ENCODE assay signal across 24 mouse cellular contexts in genomic region chr16:34009567-34009966, GRCm38 (mm10). TPM values are rescaled to one million over a fixed set of nuclear protein-coding genes. Genes with fewer than 3 reads are reported as not detected.
DNase-seq lines count a peak whose midpoint lies in the region; ATAC-seq and TF ChIP-seq lines count a peak whose summit lies in the region.
"Had no signal": no experiment of that assay in that cellular context is flagged by ENCODE, and none has a peak within 500 bp of the region (broad histone marks: within the 10 kb centered on the region; RNA-seq: fewer than 3 reads in every experiment).

No protein-coding gene starts in this region.

- no peak for ATAC-seq in liver, postnatal 0 days
- ATAC-seq in stomach, postnatal 0 days (ENCODE audit: low FRiP score, low TSS enrichment): no peak
- ATAC-seq: forebrain, embryonic 14.5 days; forebrain, postnatal 0 days; hindbrain, embryonic 16.5 days; intestine, embryonic 15.5 days; Patski had no signal

- TF ChIP-seq CTCF in liver, postnatal 0 days (IDR thresholded peaks at IDR 0.05; ENCODE audit: low read depth): 0 out of 2 replicates have a peak, but pooled peaks have one; percentile 18
- 0 out of 2 replicates have a peak, but pooled peaks have one; percentile 14 for TF ChIP-seq CTCF in stomach, postnatal 0 days (IDR thresholded peaks at IDR 0.05; ENCODE audit: low read depth)

- H3K9me3 ChIP-seq in liver, postnatal 0 days (ENCODE audit: low read length): no peaks in the 10 kb centered on the region
- no peaks in the 10 kb centered on the region for H3K9me3 ChIP-seq in stomach, postnatal 0 days (ENCODE audit: control insufficient read depth, low read length)
- H3K9me3 ChIP-seq: hindbrain, embryonic 13.5 days; intestine, embryonic 15.5 days had no signal

- no peak for TF ChIP-seq EP300 in liver, postnatal 0 days (IDR thresholded peaks at IDR 0.05; ENCODE audit: low read depth)
- TF ChIP-seq EP300 in stomach, postnatal 0 days (optimal IDR thresholded peaks at IDR 0.05): no peak

- H3K4me2 ChIP-seq in liver, postnatal 0 days (ENCODE audit: low read depth, low read length): no peak overlapping the region
- no peak overlapping the region for H3K4me2 ChIP-seq in stomach, postnatal 0 days (replicated peaks; ENCODE audit: low read depth)
- H3K4me2 ChIP-seq: embryonic facial prominence, embryonic 12.5 days; embryonic facial prominence, embryonic 15.5 days; heart, embryonic 11.5 days; hindbrain, embryonic 13.5 days; intestine, embryonic 15.5 days had no signal

- intact Hi-C loops in heart, postnatal 25 days (cut with DNase I): no loop called here

- WGBS in liver, postnatal 0 days (ENCODE audit: insufficient replicate concordance): 88% methylated on average over 2 of the region's 2 CpGs
- 88% methylated on average over 2 of the region's 2 CpGs for WGBS in stomach, postnatal 0 days

- H3K4me1 ChIP-seq in liver, postnatal 0 days (ENCODE audit: insufficient read depth): no peaks in the 10 kb centered on the region
- H3K4me1 ChIP-seq in stomach, postnatal 0 days (replicated peaks; ENCODE audit: control insufficient read depth, insufficient read depth): no peaks in the 10 kb centered on the region

- DNase-seq in heart, adult 11 months: peak; percentile 4
- no peak for DNase-seq in heart, postnatal 25 days (ENCODE audit: low spot score)
- DNase-seq in liver, postnatal 0 days: no peak
- no peak for DNase-seq in liver
- DNase-seq in stomach, postnatal 0 days (ENCODE audit: low spot score): no peak
- no peak for DNase-seq in frontal cortex, postnatal 25 days (ENCODE audit: low spot score in 2 of 2)
- DNase-seq: adrenal gland, postnatal 10 days; adrenal gland, postnatal 36 days; cerebellum, adult 18-20 months; cerebellum, adult 9-11 months; cerebellum, postnatal 25 days; forebrain, postnatal 0 days; gastrocnemius, postnatal 10 days; gastrocnemius, postnatal 36 days; heart, postnatal 36 days had no signal

- no peak overlapping the region for H3K9ac ChIP-seq in liver, postnatal 0 days (replicated peaks)
- no peak overlapping the region for H3K9ac ChIP-seq in stomach, postnatal 0 days (ENCODE audit: low read length)
- H3K9ac ChIP-seq: embryonic facial prominence, embryonic 12.5 days; embryonic facial prominence, embryonic 15.5 days; forebrain, postnatal 0 days; hindbrain, embryonic 13.5 days; intestine, embryonic 15.5 days had no signal

- no peak overlapping the region for H3K4me3 ChIP-seq in liver, postnatal 0 days (ENCODE audit: low read depth, low read length)
- H3K4me3 ChIP-seq in stomach, postnatal 0 days (ENCODE audit: low read depth, low read length): no peak overlapping the region
- H3K4me3 ChIP-seq: embryonic facial prominence, embryonic 12.5 days; embryonic facial prominence, embryonic 15.5 days; hindbrain, embryonic 10.5 days; hindbrain, embryonic 13.5 days; intestine, embryonic 15.5 days had no signal

- no peaks in the 10 kb centered on the region for H3K36me3 ChIP-seq in liver, postnatal 0 days (replicated peaks; ENCODE audit: insufficient read depth, low read length)
- H3K36me3 ChIP-seq in stomach, postnatal 0 days (ENCODE audit: control insufficient read depth, insufficient read depth, low read length): peaks cover 6% of the 10 kb centered on the region

- H3K27ac ChIP-seq in liver, postnatal 0 days (ENCODE audit: low read depth): no peak overlapping the region
- no peak overlapping the region for H3K27ac ChIP-seq in stomach, postnatal 0 days (replicated peaks)
- H3K27ac ChIP-seq: embryonic facial prominence, embryonic 12.5 days; embryonic facial prominence, embryonic 15.5 days; hindbrain, embryonic 10.5 days; hindbrain, embryonic 13.5 days; intestine, embryonic 15.5 days had no signal

- no peaks in the 10 kb centered on the region for H3K27me3 ChIP-seq in liver, postnatal 0 days (ENCODE audit: insufficient read depth, low read length)
- no peaks in the 10 kb centered on the region for H3K27me3 ChIP-seq in stomach, postnatal 0 days (ENCODE audit: control insufficient read depth, insufficient read depth, low read length)
- H3K27me3 ChIP-seq: embryonic facial prominence, embryonic 12.5 days; embryonic facial prominence, embryonic 15.5 days; hindbrain, embryonic 13.5 days; intestine, embryonic 15.5 days; Patski had no signal

RNA-seq across cellular contexts. Expression of gene Umps, which starts 42.7 kb away (rescaled TPM):
- 1 to 10 TPM; 9.0 to 9.2 TPM for total RNA-seq in heart, postnatal 25 days (2021)
- polyA plus RNA-seq in liver, postnatal 0 days (2015; fragmentation: Nextera tagmentation; extraction: Ambion mirVana): 16.7 and 18.6 TPM in 2 replicates
- 24.0 and 26.4 TPM in 2 replicates for polyA plus RNA-seq in stomach, postnatal 0 days (2015; fragmentation: Nextera tagmentation; extraction: Ambion mirVana)
